Mouse (Mus musculus) heart, postnatal 0 days (tissue): ENCODE measurements around the gene Nbeal2. TPM values are rescaled to one million over a fixed set of nuclear protein-coding genes. Genes with fewer than 3 reads are reported as not detected.
A peak's percentile ranks its signal among the peaks of the same experiment; 100 is the strongest.

ENCODE experiments used
- ATAC-seq: fragments of 200-750 bp; cut with Nextera tagmentation; 2 replicates; pipeline ENCODE4 v1.8.0; 2017; ENCODE audit warnings: low read depth, moderate number of reproducible peaks, moderate library complexity; ENCODE audit not compliant: insufficient read depth
- DNase-seq: peaks from one replicate; pipeline ENCODE4 v3.0.0-alpha.2; 2016; ENCODE audit warnings: low spot score
- H3K27ac ChIP-seq: fragments of 300-500 bp; sonication (generic); 2 replicates; pipeline ENCODE4 v1.5.1; 2014; ENCODE audit warnings: low read depth, mild to moderate bottlenecking
- H3K27me3 ChIP-seq: fragments of 300-500 bp; sonication (generic); 2 replicates; pipeline ENCODE4 v1.6.1; 2014; ENCODE audit warnings: low read length, mixed read lengths; ENCODE audit not compliant: control insufficient read depth, insufficient read depth
- H3K36me3 ChIP-seq: fragments of 300-500 bp; sonication (generic); replicated peaks from 2 replicates; pipeline ENCODE4 v1.6.1; 2014; ENCODE audit warnings: low read length, mixed read lengths; ENCODE audit not compliant: control insufficient read depth, insufficient read depth
- H3K4me1 ChIP-seq: fragments of 300-500 bp; sonication (generic); 2 replicates; pipeline ENCODE4 v1.6.1; 2014; ENCODE audit warnings: antibody characterized with exemption; ENCODE audit not compliant: control insufficient read depth, insufficient read depth
- H3K4me2 ChIP-seq: fragments of 300-500 bp; sonication (generic); 2 replicates; pipeline ENCODE4 v1.6.1; 2014; ENCODE audit warnings: low read depth, mild to moderate bottlenecking, low read length, moderate library complexity
- H3K4me3 ChIP-seq: fragments of 300-500 bp; sonication (generic); 2 replicates; pipeline ENCODE4 v1.5.1; 2014; ENCODE audit warnings: low read depth, low read length
- H3K9ac ChIP-seq: fragments of 300-500 bp; sonication (generic); replicated peaks from 2 replicates; pipeline ENCODE4 v1.6.1; 2014; ENCODE audit warnings: low read depth, low read length, mixed read lengths
- H3K9me3 ChIP-seq: fragments of 300-500 bp; sonication (generic); replicated peaks from 2 replicates; pipeline ENCODE4 v1.6.1; 2016; ENCODE audit warnings: low read length; ENCODE audit not compliant: control insufficient read depth
- CTCF ChIP-seq: IDR thresholded peaks from 2 replicates; pipeline ENCODE4 v1.5.1; 2016; ENCODE audit warnings: antibody characterized with exemption, control low read depth, low read depth
- EP300 ChIP-seq: IDR thresholded peaks from 2 replicates; pipeline ENCODE4 v1.6.1; 2016; ENCODE audit warnings: antibody characterized with exemption, low read depth
- WGBS: fragments of 180-500 bp; shearing (Covaris S2); extraction: QIAGEN DNeasy Blood & Tissue Kit; methylation state at CpG from one replicate; pipeline ENCODE4 v1.1.7; 2014; 5-methylcytosine and 5-hydroxymethylcytosine counted together
- polyA plus RNA-seq: library from polyadenylated mRNA; unstranded; fragments of >200 nt; fragmentation: Nextera tagmentation; extraction: Ambion mirVana; gene quantifications from 2 replicates; pipeline ENCODE4 v1.2.1, GENCODE M21; 2015
- total RNA-seq: library from RNA; depleted of rRNA; stranded (reverse); fragments of >200 nt; gene quantifications from 2 replicates; pipeline ENCODE4 v1.2.3, GENCODE M21; 2014; ENCODE audit warnings: low replicate concordance; rRNA removed

Gene Nbeal2
- 11.5 and 12.9 TPM in 2 replicates for total RNA-seq
- polyA plus RNA-seq, result 1.2 and 1.6 TPM in 2 replicates

DNA sequence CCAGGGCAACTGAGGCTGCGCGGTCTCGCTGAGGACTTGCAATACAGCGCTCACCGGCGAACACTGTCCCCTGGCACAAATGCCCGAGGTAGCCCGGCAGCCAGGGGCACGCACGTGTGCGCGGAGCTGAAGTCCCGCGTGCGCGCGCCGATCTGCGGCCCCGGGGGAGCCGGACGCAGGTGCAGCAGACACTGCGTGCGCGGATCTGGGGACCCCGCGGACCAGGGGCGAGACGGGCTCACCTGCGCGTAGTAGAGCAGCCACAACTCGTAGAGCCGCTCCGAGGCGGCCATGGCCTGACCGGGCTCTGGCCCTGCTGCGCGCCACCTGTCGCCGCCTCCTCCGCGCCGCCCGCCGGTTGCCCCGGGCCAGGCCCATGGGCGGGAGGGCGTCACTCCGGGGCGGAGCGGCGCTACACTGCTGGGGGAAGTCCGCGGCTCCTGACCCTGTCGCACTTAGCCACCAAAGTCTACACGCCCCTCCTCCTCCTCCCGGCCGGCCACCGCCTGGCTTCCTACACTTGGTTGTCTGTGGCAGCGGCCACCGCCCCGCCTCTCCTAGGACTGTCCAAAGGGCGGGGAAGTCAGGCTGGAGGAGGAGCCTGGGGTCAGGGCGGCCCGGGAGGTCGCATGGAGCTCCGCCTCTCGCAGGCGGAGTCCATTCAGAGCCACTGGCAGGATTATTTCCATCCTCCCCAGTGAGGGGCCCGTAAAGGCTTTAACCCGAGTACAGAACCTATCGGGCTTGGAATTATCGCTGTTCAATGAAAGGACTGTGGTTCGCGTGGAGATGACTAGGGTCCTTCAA, at the start of gene Nbeal2:
TSS of gene Nbeal2 (minus strand) at position 507 of the 807 bp plus-strand sequence.
- H3K27me3 ChIP-seq, result no peaks in the 10 kb centered on the region
- peak within 1 kb of the TSS; percentile 53 for H3K9ac ChIP-seq
- no peaks in the 10 kb centered on the region for H3K9me3 ChIP-seq
- H3K4me3 ChIP-seq, result peak within 1 kb of the TSS; percentile 57
- DNase-seq (peak; percentile 94), ATAC-seq (peak; percentile 86)
- TF ChIP-seq EP300, result no peak
- no peak for TF ChIP-seq CTCF
- peak within 1 kb of the TSS; percentile 80 for H3K4me2 ChIP-seq
- WGBS, result under 1% methylated on average over 67 of the region's 75 CpGs
- no peaks in the 10 kb centered on the region for H3K36me3 ChIP-seq
- peak within 1 kb of the TSS; percentile 49 for H3K27ac ChIP-seq
- H3K4me1 ChIP-seq, result peaks cover 17% of the 10 kb centered on the region

DNA sequence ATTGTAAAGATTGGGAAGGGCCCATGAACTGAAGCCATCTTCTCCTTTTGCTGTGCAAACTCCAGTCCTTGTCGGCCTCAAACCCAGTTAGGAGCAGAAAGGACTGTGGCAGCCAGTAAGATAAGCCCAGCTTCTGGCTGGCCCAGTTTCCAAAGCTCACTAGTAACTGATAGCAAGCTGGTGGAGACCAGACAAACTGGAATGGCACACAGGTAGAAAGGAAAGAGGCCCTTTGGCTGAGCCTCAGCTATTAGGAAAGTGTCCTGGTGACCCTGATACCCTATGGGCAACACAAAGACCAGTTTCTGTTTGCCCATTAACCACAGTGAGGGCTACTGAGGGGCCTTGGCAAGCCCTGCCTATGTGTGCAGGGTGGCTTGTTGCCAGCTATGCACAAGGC, 48.9 kb upstream of the Nbeal2 start:
- ATAC-seq (peak; percentile 39; the same call in 1 of the 2 replicates), DNase-seq (no peak)
- no peak overlapping the region for H3K9ac ChIP-seq
- H3K4me3 ChIP-seq, result no peak overlapping the region
- 22% methylated on average over 1 of the region's 1 CpGs for WGBS
- H3K9me3 ChIP-seq, result no peaks in the 10 kb centered on the region
- peaks cover 4% of the 10 kb centered on the region; the same call in 1 of the 2 replicates for H3K36me3 ChIP-seq
- H3K27ac ChIP-seq, result peak overlapping the region; percentile 73
- no peak overlapping the region for H3K4me2 ChIP-seq
- TF ChIP-seq EP300, result no peak
- no peak for TF ChIP-seq CTCF
- H3K4me1 ChIP-seq, result peaks cover 16% of the 10 kb centered on the region
- H3K27me3 ChIP-seq, result no peaks in the 10 kb centered on the region

DNA sequence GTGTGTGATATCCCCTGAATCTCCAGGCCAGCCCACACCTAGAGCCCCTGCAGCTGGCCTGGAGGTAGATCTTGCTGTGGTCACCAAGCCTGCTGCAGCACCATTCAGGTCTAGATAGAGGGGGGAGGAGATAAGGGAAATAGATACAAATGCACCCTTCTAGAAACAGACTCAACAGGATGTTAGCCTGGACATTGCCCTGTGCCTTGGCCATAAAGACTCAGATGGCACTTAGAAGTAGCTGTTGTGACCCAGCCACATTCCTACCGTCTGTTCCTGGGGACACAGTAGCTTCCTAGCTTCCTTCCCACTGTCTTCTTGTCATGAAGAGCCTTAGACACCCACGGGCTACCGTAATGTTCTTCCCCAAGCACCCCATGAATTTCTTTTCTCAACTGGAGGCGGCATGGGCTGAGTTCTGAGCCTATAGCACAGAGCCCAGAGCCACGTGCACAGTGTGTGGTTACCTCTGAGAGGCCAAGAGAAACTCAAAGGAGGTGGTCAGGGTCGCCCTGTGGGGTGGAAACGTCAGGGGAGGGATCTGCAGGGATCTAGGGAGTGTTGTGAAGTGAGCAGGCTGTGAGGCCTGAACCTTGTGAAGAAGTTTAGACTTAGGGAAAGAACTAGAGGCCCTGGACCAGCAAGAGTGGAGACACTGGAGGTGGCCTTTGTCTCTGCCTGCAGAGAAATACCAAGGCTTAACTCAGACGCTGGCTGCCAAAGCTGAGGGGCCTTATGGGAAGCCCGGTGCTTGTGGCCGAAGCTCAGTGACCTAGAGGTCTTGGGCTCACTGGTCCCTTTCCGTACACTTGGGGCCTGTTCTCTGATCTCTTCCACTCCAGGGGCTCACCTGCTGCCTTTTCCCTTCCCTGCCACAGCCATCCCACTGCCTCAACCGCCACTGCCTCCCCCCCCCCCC, 47.4 kb upstream of the Nbeal2 start:
- Histone ChIP-seq H3K9me3 (no peaks in the 10 kb centered on the region), H3K27ac (no peak overlapping the region), H3K9ac (no peak overlapping the region), H3K27me3 (no peaks in the 10 kb centered on the region), H3K4me2 (no peak overlapping the region), H3K4me3 (no peak overlapping the region), H3K36me3 (peaks cover 10% of the 10 kb centered on the region), H3K4me1 (peaks cover 20% of the 10 kb centered on the region)
- WGBS, result 79% methylated on average over 12 of the region's 12 CpGs
- no peak for ATAC-seq
- TF ChIP-seq EP300 (no peak), CTCF (no peak)
- no peak for DNase-seq

GRCm38 (mm10) chr9:110699574-110699973, 45.6 kb upstream of the Nbeal2 start:
- DNase-seq, result no peak
- H3K9ac ChIP-seq, result no peak overlapping the region
- no peaks in the 10 kb centered on the region for H3K27me3 ChIP-seq
- H3K36me3 ChIP-seq, result peaks cover 18% of the 10 kb centered on the region
- H3K27ac ChIP-seq, result no peak overlapping the region
- no peak overlapping the region for H3K4me3 ChIP-seq
- no peak overlapping the region for H3K4me2 ChIP-seq
- TF ChIP-seq CTCF, result no peak
- TF ChIP-seq EP300, result no peak
- no peak for ATAC-seq
- WGBS, result 96% methylated on average over 3 of the region's 3 CpGs
- H3K4me1 ChIP-seq, result peaks cover 27% of the 10 kb centered on the region
- H3K9me3 ChIP-seq, result no peaks in the 10 kb centered on the region

DNA sequence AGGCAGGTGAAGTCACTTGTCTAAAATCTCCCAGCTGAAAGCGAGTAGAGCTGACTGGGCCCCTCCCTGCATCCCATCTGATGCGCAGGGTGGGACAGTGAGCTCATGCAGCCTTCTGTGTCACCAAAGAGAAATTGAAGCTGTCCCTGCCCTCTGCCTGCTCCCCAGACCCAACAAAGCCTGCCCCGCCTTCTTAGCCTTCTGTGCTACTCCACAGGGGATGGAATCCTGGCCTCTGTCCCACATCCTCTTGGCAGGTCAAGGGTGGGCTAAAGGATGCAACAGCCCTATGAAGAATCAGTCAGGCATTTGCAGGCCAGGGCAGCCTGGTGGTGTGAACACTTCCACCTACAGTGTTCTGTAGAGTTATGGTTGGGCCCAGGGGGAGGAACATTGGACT, 43.5 kb upstream of the Nbeal2 start:
- Histone ChIP-seq H3K9me3 (no peaks in the 10 kb centered on the region), H3K27me3 (no peaks in the 10 kb centered on the region), H3K4me1 (peaks cover 15% of the 10 kb centered on the region), H3K27ac (no peak overlapping the region), H3K36me3 (peaks cover 28% of the 10 kb centered on the region), H3K9ac (no peak overlapping the region), H3K4me2 (no peak overlapping the region), H3K4me3 (no peak overlapping the region)
- TF ChIP-seq CTCF (no peak), EP300 (no peak)
- DNase-seq, result no peak
- peak; percentile 57 for ATAC-seq
- 60% methylated on average over 3 of the region's 3 CpGs for WGBS
